Mouse (Mus musculus) hindbrain, embryonic 13.5 days (tissue): ENCODE data around the gene Foxp1. TPM values are rescaled to one million over a fixed set of nuclear protein-coding genes. Genes with fewer than 3 reads are reported as not detected.

Source experiments
- ATAC-seq: fragments of 200-750 bp; cut with Nextera tagmentation; 2 replicates; pipeline ENCODE4 v1.8.0; 2017; ENCODE audit warnings: moderate TSS enrichment; ENCODE audit not compliant: low FRiP score
- H3K27ac ChIP-seq: fragments of 300-500 bp; sonication (generic); 2 replicates; pipeline ENCODE4 v1.5.1; 2015; ENCODE audit warnings: inconsistent platforms, mild to moderate bottlenecking, moderate library complexity
- H3K27me3 ChIP-seq: fragments of 300-500 bp; sonication (generic); 2 replicates; pipeline ENCODE4 v1.6.1; 2015; ENCODE audit warnings: mild to moderate bottlenecking, inconsistent platforms
- H3K36me3 ChIP-seq: fragments of 300-500 bp; sonication (generic); 2 replicates; pipeline ENCODE4 v1.6.1; 2015; ENCODE audit warnings: mild to moderate bottlenecking, inconsistent platforms
- H3K4me1 ChIP-seq: fragments of 300-500 bp; sonication (generic); replicated peaks from 2 replicates; pipeline ENCODE4 v1.6.1; 2015; ENCODE audit warnings: inconsistent platforms
- H3K4me2 ChIP-seq: fragments of 300-500 bp; sonication (generic); 2 replicates; pipeline ENCODE4 v1.6.1; 2015; ENCODE audit warnings: inconsistent platforms, mild to moderate bottlenecking, moderate library complexity
- H3K4me3 ChIP-seq: fragments of 300-500 bp; sonication (generic); 2 replicates; pipeline ENCODE4 v1.5.1; 2015; ENCODE audit warnings: mild to moderate bottlenecking, inconsistent platforms
- H3K9ac ChIP-seq: fragments of 300-500 bp; sonication (generic); 2 replicates; pipeline ENCODE4 v1.6.1; 2015; ENCODE audit warnings: mild to moderate bottlenecking, inconsistent platforms
- H3K9me3 ChIP-seq: fragments of 300-500 bp; sonication (generic); 2 replicates; pipeline ENCODE4 v1.6.1; 2016; ENCODE audit warnings: inconsistent platforms
- WGBS: fragments of 180-500 bp; shearing (Covaris S2); methylation state at CpG from one replicate; pipeline ENCODE4 v1.1.7; 2015; 5-methylcytosine and 5-hydroxymethylcytosine counted together
- polyA plus RNA-seq: library from polyadenylated mRNA; unstranded; fragments of >200 nt; fragmentation: Nextera tagmentation; extraction: Ambion mirVana; gene quantifications from 2 replicates; pipeline ENCODE4 v1.2.1, GENCODE M21; 2015

Gene Foxp1
- polyA plus RNA-seq, 1 experiment from 2014 or later = 64.7 TPM

DNA sequence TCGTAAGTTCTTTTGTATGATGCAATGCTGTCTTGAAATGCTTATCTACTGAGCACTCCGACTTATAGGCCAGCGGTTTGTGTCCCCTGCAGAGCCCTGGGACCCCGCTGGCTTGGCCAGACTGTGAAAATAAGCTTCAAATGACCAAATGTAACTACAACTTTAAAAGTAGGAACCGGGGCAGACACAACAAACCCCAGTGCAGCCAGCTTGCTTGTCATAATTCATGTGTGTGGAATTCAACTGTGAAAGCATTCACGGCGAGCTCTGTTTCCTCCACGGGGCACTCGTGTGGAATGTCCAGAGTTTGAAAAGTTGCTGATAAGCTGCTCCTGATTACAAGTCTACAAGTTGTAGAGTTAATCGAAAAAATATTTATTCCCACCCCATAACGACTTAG lies 71.0 kb downstream of the Foxp1 start:
- Histone ChIP-seq H3K4me3 (no peak overlapping the region), H3K4me2 (no peak overlapping the region), H3K27me3 (no peaks in the 10 kb centered on the region), H3K9me3 (no peaks in the 10 kb centered on the region), H3K4me1 (peaks cover 6% of the 10 kb centered on the region; the same call in 1 of the 2 replicates), H3K27ac (no peak overlapping the region), H3K36me3 (no peaks in the 10 kb centered on the region), H3K9ac (no peak overlapping the region)
- 53% methylated on average over 11 of the region's 11 CpGs for WGBS
- no peak for ATAC-seq

DNA sequence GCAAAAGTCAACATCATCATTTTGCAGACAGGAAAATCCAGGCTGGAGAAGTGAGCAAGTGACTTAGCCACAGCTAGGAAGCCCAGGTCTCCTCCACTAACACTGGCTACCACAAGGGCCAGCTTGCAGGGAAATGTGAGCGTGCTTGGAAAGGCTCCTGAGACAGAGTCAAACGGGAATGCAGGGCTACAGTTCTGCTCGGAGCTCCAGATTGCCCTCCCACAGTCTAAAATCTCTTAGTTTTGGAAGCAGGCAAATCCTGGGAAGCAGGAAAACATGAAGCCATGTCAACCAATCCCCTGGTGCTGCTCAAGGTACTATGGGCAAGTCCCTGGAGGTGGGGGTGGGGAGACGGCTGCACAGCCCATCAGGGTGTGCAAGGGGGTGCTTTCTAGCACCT lies 75.1 kb downstream of the Foxp1 start:
- H3K36me3 ChIP-seq = no peaks in the 10 kb centered on the region
- peaks cover 10% of the 10 kb centered on the region for H3K4me1 ChIP-seq
- no peaks in the 10 kb centered on the region for H3K27me3 ChIP-seq
- no peak overlapping the region for H3K27ac ChIP-seq
- 87% methylated on average over 4 of the region's 4 CpGs for WGBS
- no peak overlapping the region for H3K4me3 ChIP-seq
- H3K9me3 ChIP-seq = no peaks in the 10 kb centered on the region
- H3K4me2 ChIP-seq = no peak overlapping the region
- no peak overlapping the region for H3K9ac ChIP-seq
- ATAC-seq = no peak

DNA sequence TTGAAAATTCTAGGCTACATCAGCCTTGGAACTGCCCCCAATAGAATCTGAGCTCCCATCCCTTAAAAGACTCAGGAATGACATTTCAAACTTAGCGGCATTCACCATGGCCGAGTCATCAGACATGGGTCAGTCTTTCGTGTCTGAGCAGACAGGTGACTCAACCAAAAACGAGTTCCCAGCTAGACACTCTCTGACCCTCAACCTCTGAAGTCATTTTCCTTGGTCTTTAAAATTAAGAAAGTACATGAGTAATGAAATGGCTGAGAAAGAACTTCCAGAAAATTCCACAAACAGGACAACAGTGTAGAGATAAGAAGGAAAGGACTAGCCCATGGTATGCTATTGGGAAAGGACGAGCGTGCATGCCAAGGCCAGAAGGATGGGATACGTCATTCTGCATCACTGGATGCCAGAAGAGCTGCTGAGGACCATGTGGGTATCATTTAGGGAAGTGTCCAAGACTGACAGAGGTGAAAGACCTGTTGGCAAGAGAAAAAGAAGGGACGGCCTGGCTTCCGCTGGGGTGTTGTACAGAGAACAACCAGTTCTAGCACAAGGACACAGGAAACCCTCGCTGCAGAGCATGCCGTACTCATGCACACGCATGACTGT lies 75.6 kb downstream of the Foxp1 start:
- no peaks in the 10 kb centered on the region for H3K36me3 ChIP-seq
- H3K9ac ChIP-seq = no peak overlapping the region
- no peaks in the 10 kb centered on the region for H3K9me3 ChIP-seq
- 94% methylated on average over 12 of the region's 12 CpGs for WGBS
- H3K4me2 ChIP-seq = no peak overlapping the region
- no peak overlapping the region for H3K4me3 ChIP-seq
- H3K27ac ChIP-seq = no peak overlapping the region
- H3K27me3 ChIP-seq = 0 out of 2 replicates have a peak, but pooled peaks cover 2% of the 10 kb centered on the region
- no peak for ATAC-seq
- H3K4me1 ChIP-seq = peaks cover 8% of the 10 kb centered on the region

DNA sequence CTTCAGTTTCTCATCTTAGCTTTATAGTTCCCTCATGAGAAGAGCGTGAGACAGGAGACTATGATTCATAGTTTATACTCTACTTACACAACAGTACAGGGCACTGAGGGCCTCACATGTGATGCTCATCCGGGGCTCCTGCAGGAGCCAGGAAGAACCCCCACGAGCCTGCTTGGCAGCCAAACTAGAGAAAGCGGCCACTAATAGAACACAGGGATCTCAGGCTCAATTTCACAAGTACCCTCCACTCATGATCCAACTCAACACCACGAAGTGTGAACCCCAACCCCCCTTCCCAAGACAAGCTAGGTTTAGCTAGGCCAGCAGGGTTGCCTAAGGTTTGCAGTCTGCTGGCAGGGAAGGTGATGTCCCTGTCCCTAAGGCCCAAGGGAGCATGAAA lies 79.1 kb downstream of the Foxp1 start:
- H3K27me3 ChIP-seq = 0 out of 2 replicates have a peak, but pooled peaks cover 2% of the 10 kb centered on the region
- no peak overlapping the region for H3K9ac ChIP-seq
- no peak overlapping the region for H3K27ac ChIP-seq
- WGBS = 79% methylated on average over 5 of the region's 5 CpGs
- no peak for ATAC-seq
- no peaks in the 10 kb centered on the region for H3K9me3 ChIP-seq
- no peaks in the 10 kb centered on the region for H3K36me3 ChIP-seq
- H3K4me1 ChIP-seq = peaks cover 30% of the 10 kb centered on the region
- H3K4me3 ChIP-seq = no peak overlapping the region
- H3K4me2 ChIP-seq = no peak overlapping the region

DNA sequence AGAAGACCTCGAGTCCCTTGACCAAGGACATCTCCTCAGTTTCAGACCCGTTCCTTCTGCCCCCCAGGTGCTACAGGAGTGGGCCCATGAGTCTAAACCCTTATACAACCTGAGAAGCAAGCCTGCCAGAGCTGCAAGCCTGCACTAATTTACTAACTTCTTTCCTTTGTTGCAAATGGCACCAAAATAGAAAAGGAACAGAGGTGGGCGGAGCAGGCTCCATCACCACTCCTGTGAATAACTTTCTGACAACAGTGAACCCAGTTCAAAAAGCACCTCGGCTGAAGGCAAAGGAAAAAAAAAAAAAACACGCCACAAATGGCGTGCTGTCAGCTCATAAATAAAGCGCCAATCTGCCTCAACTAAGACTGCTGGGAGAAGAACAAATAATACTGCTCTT lies 81.4 kb downstream of the Foxp1 start:
- Histone ChIP-seq H3K4me2 (no peak overlapping the region), H3K27me3 (0 out of 2 replicates have a peak, but pooled peaks cover 2% of the 10 kb centered on the region), H3K9me3 (no peaks in the 10 kb centered on the region), H3K36me3 (no peaks in the 10 kb centered on the region), H3K27ac (no peak overlapping the region), H3K4me3 (no peak overlapping the region), H3K9ac (no peak overlapping the region), H3K4me1 (peaks cover 35% of the 10 kb centered on the region)
- ATAC-seq = no peak
- WGBS = 57% methylated on average over 7 of the region's 7 CpGs

DNA sequence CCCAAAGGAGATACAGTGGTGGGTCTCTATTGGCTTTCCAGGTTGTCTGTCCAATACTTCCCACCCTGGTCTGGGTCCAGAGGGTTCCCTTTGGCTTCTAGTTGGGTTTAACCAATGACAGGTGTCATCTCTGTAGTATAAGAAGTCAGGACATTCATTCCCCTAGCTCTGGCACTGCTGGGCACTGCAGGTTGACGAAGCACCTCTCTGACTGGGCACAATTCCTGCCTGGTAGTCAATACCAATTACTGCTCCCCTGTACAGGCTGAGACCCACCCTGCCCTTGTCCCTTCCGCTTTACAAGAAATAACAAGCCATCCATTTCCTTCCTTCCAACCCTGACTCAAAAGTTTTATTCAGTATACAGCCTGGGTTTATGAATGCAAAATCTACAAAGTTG lies 81.9 kb downstream of the Foxp1 start:
- Histone ChIP-seq H3K36me3 (no peaks in the 10 kb centered on the region), H3K4me3 (no peak overlapping the region), H3K9me3 (no peaks in the 10 kb centered on the region), H3K27me3 (0 out of 2 replicates have a peak, but pooled peaks cover 2% of the 10 kb centered on the region), H3K4me2 (no peak overlapping the region), H3K27ac (peak overlapping the region; percentile 74), H3K9ac (no peak overlapping the region), H3K4me1 (peaks cover 35% of the 10 kb centered on the region)
- peak; percentile 32; the same call in 1 of the 2 replicates for ATAC-seq
- WGBS = 89% methylated on average over 2 of the region's 2 CpGs

DNA sequence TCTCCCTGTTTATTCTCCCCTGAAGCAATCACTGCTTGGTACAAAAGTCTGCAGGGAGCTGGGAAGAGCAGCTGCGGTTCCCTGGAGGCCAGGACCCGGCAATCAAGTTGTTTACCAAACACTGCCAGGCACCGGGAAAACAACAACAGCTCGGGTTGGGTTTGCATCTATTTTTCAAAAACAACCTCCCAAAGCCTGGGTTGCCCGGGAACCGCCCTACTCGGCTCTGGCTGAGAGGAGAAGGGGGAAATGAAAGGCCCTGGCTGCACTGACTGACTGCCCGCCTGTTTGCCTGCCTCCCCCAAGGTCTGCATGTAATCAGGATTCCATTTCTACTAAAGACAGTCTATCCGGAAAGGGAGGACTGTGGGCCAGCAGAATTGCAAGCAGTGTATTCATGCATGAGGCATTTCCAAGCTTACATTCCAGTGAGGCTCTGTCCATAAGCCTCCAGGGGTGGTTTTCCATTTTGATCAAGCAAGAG lies 82.6 kb downstream of the Foxp1 start:
- Histone ChIP-seq H3K4me3 (no peak overlapping the region), H3K9me3 (no peaks in the 10 kb centered on the region), H3K4me2 (peak overlapping the region; percentile 33), H3K27me3 (0 out of 2 replicates have a peak, but pooled peaks cover 2% of the 10 kb centered on the region), H3K36me3 (no peaks in the 10 kb centered on the region; the same call in 1 of the 2 replicates), H3K4me1 (peaks cover 35% of the 10 kb centered on the region), H3K9ac (peak overlapping the region; percentile 1; the same call in 1 of the 2 replicates), H3K27ac (peak overlapping the region; percentile 74)
- 1% methylated on average over 9 of the region's 9 CpGs for WGBS
- ATAC-seq = peak; percentile 77

DNA sequence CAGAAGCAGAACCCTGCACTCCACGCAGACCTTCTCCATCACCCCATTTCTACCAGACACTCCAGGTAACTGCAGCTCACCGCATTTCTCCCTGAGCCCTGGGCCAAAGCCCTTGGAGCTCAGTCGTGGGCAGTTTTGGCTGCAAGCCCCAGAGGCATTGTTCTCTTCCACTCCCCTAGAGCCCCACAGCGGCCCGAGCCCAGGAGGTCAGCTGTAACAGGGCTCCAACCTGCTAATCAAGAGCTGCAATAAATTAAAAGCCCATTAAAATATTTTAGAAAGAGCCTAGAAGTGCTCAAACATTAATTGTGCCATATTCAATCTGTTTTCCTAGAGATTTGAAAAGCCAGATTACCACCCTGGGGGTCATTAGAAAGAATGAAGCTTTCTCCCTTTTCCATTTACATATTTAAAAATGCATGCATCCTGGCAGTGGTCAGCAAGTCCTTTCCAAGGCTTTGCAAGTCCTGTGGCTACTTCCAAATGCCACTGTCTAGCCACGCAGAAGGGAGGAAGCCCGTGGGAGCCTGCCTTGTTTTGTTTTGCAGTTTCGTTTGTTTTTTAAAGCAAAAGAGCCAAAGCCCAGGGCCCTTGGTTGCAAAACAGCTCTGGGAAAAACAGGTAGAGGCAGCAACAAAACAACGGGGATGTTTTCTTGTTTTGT lies 83.2 kb downstream of the Foxp1 start:
- Histone ChIP-seq H3K9me3 (no peaks in the 10 kb centered on the region), H3K27me3 (0 out of 2 replicates have a peak, but pooled peaks cover 2% of the 10 kb centered on the region), H3K4me3 (no peak overlapping the region), H3K27ac (peak overlapping the region; percentile 74), H3K9ac (peak overlapping the region; percentile 19; the same call in 1 of the 2 replicates), H3K4me1 (peaks cover 35% of the 10 kb centered on the region), H3K4me2 (peak overlapping the region; percentile 33), H3K36me3 (peaks cover 4% of the 10 kb centered on the region)
- ATAC-seq = no peak
- WGBS = 5% methylated on average over 9 of the region's 9 CpGs

DNA sequence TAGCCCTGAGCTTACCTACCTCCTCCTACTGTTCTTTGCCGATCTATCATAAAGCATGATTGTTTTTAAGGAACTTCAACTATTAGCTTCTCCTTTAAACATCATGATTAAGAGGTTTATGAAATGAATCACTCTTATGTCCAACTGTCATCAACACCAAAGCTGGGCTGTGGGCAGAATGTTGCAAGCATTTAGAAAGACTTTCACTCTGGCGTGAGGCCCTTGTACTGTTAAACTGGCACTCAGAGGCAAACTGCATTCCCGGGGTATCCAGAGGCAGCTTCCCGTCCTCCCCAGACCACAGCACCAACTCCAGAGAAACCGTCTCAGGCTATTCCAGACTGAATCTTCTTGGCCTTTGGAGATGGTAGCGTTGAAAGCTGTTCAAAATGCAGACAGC lies 86.2 kb downstream of the Foxp1 start:
- no peak overlapping the region for H3K9ac ChIP-seq
- H3K9me3 ChIP-seq = no peaks in the 10 kb centered on the region
- no peaks in the 10 kb centered on the region for H3K27me3 ChIP-seq
- H3K4me3 ChIP-seq = no peak overlapping the region
- peaks cover 38% of the 10 kb centered on the region for H3K4me1 ChIP-seq
- H3K27ac ChIP-seq = no peak overlapping the region
- 92% methylated on average over 6 of the region's 6 CpGs for WGBS
- H3K36me3 ChIP-seq = peaks cover 4% of the 10 kb centered on the region
- no peak overlapping the region for H3K4me2 ChIP-seq
- no peak for ATAC-seq

DNA sequence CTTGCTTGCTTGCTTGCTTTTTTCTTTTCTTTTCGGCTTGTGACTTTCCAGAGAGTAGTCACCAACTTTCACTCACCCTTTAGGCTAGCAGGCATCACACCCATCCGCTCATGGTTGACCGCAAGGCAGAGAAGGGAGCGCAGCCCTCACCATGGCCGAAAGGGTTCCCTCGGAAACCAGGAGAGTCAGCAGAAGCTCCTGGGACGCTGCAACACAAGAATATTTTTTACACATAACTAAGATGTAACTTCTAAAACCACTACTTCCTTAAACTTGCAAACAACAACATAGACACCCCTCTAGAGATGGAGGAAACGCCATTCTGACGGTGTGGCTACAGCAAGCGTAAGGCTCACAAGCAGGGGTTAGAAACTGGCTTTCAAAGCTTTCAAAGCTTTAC lies 87.4 kb downstream of the Foxp1 start:
- Histone ChIP-seq H3K4me1 (peaks cover 28% of the 10 kb centered on the region), H3K9ac (no peak overlapping the region), H3K4me2 (no peak overlapping the region), H3K27me3 (no peaks in the 10 kb centered on the region), H3K9me3 (no peaks in the 10 kb centered on the region), H3K4me3 (no peak overlapping the region), H3K27ac (no peak overlapping the region), H3K36me3 (peaks cover 4% of the 10 kb centered on the region)
- no peak for ATAC-seq
- 96% methylated on average over 10 of the region's 10 CpGs for WGBS

DNA sequence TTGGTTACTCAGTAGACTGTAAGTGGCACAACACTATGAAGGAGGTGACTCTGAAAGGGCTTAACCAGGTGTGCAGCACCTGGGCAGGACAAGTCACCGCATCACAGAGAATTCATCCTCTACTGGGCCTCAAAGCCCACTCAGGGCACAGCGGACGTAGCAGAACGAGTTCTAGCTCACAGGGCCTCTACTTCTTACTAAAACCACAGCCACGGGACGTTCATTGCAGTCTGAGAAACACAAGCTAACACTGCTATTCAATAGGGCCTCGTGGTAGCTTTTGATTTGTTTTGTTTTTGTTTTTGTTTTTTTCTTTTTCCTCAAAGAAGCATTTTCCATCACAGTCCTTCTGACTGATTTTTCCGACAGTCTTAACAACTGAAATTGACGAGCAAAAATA lies 89.5 kb downstream of the Foxp1 start:
- Histone ChIP-seq H3K27me3 (no peaks in the 10 kb centered on the region), H3K4me1 (peaks cover 15% of the 10 kb centered on the region), H3K36me3 (peaks cover 4% of the 10 kb centered on the region), H3K9me3 (no peaks in the 10 kb centered on the region), H3K4me2 (no peak overlapping the region), H3K9ac (no peak overlapping the region), H3K27ac (no peak overlapping the region), H3K4me3 (no peak overlapping the region)
- WGBS = 92% methylated on average over 9 of the region's 9 CpGs
- ATAC-seq = no peak

DNA sequence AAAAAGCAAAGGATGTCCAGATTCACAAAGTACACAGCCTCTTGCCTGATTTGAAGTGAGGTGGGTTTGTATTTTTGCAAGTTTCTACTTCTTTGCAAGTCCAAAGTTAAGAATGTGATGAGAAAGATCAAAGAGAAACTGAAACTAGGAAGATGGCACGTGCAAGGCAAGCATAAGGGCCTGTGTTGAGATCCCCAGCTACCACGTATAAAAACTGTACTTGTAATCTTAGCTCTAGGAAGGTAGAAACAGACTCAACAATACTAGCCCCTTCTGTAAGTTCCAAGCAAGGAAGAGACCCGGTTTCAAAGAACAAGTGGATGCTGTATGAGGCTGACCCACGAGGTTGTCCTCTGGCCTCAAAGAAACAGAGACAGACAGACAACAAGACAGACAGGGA lies 90.6 kb downstream of the Foxp1 start:
- Histone ChIP-seq H3K36me3 (peaks cover 4% of the 10 kb centered on the region), H3K27ac (no peak overlapping the region), H3K27me3 (no peaks in the 10 kb centered on the region), H3K4me1 (peaks cover 14% of the 10 kb centered on the region), H3K4me3 (no peak overlapping the region), H3K4me2 (no peak overlapping the region), H3K9me3 (no peaks in the 10 kb centered on the region), H3K9ac (no peak overlapping the region)
- WGBS = 77% methylated on average over 4 of the region's 4 CpGs
- ATAC-seq = no peak
